Mouse (Mus musculus) stomach, postnatal 0 days (tissue): ENCODE measurements around the gene Slc6a20b.

Source experiments
- CTCF ChIP-seq: IDR thresholded peaks from 2 replicates; pipeline ENCODE4 v1.5.1; 2016; ENCODE audit warnings: antibody characterized with exemption, low read depth, mild to moderate bottlenecking, moderate library complexity
- EP300 ChIP-seq: optimal IDR thresholded peaks from 2 replicates; pipeline ENCODE3; 2016; ENCODE audit warnings: antibody characterized with exemption

DNA sequence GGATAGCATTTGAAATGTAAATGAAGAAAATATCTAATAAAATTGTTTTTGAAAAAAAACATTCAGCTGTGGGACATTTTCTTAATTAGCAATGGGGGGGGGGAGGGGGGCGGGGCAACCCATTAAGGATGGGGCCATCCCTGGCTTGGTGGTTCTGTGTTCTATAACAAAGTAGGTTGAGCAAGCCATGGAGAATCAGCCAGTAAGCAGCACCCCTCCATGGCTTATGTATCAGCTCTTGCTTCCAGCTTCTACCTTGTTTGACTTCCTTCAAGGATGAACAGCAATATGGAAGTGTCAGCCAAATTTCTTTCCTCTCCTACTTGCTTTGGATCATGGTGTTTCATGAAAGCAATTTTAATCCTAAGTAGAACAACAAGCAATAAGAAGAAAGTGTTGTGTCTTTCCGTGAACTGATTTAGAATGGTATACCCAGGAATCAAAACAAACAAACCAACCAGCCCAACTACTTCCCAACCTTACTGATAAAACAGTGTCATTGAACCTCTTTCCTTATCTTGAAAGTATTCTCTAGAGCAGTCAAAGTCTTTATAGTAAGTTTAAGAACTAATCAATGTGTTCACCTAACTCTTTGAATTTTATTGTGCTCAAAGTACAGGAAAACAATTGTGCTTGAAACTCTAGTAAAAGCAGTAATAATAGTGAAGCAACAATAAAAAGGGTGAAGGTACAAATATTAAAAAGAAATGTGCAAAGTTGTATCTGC, 17.6 kb upstream of the Slc6a20b start:
- TF ChIP-seq CTCF (no peak), EP300 (no peak)
